Mouse (Mus musculus): Measurements from ENCODE around the gene Gm10490.

GRCm38 (mm10) chrX:7904441-7904840 lies 4.9 kb upstream of the Gm10490 start:
- TF ChIP-seq POLR2AphosphoS5 (IDR thresholded peaks at IDR 0.05; ENCODE audit: insufficient replicate concordance, low read depth, low read length), result no peak
- no peak for TF ChIP-seq CTCF (IDR thresholded peaks at IDR 0.05; ENCODE audit: low read depth, low read length)

Data from G1E (cell line).